Mouse (Mus musculus): ENCODE measurements around the gene Cep112. TPM values are rescaled to one million over a fixed set of nuclear protein-coding genes. Genes with fewer than 3 reads are reported as not detected.

The Cep112 gene
- polyA plus RNA-seq, 2 experiments from 2014 or later = 0.17 to 0.33 TPM

DNA sequence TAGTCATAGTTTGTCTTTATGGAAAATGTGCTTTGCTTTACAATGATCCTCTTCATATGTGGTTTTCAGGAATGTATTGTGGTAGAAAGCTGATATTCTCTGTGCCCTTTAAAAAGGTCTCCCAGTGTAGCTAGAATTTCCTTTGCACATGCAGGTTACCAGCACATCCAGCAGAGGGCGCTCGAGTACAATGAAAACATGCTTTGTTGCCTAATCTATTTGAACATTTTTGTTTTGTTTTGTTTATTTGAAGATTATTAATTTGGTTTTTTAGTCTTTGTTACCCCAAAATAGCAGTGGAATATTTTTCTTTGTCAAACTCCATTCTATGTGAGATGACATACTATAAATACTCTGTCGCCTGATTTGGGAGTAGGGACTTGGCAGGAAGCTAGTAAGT lies 24.8 kb downstream of the Cep112 start:
- ATAC-seq = no peak

DNA sequence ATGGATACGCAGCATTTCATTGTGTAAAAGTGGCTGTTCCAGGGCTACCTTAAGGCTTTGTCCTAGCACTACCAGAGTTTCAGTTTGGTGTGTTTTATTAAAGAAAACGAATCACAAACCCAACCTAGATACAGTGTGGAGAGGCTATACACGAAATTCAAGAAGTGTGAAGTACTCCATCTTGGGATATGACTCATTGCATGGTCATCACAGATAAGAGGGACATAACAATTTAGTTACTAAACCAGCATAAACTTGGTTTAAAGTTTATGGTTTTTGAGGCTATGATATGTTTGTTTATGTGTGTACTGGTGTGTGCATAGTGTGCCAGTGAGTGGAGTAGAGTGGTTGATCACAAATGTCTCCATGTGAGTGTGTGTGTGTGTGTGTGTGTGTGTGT lies 34.6 kb downstream of the Cep112 start:
- no peak for ATAC-seq

GRCm38 (mm10) chr11:108464138-108464537 lies 39.1 kb downstream of the Cep112 start:
- ATAC-seq = no peak

- ATAC-seq = no peak
These were observed 39.8 kb downstream of the Cep112 start for GRCm38 (mm10) chr11:108464715-108465301.

GRCm38 (mm10) chr11:108475738-108476137 lies 50.7 kb downstream of the Cep112 start:
- ATAC-seq = no peak

DNA sequence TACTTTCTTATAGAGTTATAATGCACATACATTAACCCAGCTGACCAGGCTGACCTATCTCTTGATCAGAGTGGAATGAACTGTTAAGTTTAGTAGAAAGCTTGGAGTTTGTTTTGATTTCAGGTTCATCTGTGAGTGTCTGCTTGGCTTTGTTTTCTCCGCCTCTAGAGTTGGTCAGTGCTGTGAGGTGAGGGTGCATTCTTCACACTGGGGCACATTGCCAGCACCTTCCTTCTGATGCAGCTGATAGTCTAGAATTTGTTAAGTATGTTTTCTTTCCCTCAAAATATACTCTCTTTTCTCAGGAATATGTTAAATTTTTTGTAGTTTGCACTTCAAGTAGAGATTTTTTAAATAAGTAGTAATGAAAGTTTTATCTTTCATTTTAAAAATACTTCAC lies 51.2 kb downstream of the Cep112 start:
- no peak for ATAC-seq

DNA sequence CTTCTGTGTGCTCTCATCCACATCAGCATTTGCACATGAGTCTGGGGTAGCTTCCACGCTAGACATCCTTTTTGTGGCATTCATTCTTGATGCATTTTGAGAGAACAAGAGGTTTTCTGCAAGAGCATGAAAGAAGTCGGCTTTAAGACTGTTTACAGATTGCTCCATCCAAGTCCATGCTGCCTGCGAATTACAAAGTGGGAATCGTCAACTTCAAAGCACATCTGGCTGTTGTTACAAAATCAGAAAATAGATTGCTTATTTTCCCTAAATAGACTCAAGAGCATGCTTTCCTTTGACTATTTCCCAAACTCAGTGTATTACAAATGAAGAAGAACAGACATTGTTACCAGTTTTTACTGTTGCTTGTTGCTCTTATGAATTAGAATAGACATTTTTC lies 59.0 kb downstream of the Cep112 start:
- no peak for ATAC-seq

DNA sequence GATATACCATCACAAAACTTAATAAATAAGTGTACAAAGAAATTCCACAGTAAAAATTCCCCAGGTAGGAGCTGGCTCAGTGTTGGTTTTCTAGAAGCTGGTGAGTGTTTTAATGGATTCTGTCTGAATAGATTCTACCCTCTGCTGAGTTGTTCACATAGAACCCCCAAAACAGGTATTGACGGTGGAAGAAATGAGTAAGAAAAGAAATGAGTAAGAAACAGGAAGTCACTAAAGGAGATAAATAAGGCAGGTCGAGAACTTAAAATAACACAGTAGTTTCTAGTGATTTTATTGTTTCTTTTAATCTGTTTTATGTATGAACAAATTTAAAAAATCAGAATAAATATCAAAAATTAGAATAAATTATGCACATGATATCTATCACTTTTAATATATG lies 63.3 kb downstream of the Cep112 start:
- no peak for ATAC-seq

GRCm38 (mm10) chr11:108489863-108490262 lies 64.9 kb downstream of the Cep112 start:
- ATAC-seq = no peak

GRCm38 (mm10) chr11:108508190-108508589 lies 83.2 kb downstream of the Cep112 start:
- no peak for ATAC-seq

GRCm38 (mm10) chr11:108527725-108528363 lies 102.9 kb downstream of the Cep112 start:
- ATAC-seq = no peak

GRCm38 (mm10) chr11:108532901-108533300 lies 107.9 kb downstream of the Cep112 start:
- ATAC-seq = no peak

- no peak for ATAC-seq
These were observed 109.0 kb downstream of the Cep112 start for GRCm38 (mm10) chr11:108534014-108534413.

DNA sequence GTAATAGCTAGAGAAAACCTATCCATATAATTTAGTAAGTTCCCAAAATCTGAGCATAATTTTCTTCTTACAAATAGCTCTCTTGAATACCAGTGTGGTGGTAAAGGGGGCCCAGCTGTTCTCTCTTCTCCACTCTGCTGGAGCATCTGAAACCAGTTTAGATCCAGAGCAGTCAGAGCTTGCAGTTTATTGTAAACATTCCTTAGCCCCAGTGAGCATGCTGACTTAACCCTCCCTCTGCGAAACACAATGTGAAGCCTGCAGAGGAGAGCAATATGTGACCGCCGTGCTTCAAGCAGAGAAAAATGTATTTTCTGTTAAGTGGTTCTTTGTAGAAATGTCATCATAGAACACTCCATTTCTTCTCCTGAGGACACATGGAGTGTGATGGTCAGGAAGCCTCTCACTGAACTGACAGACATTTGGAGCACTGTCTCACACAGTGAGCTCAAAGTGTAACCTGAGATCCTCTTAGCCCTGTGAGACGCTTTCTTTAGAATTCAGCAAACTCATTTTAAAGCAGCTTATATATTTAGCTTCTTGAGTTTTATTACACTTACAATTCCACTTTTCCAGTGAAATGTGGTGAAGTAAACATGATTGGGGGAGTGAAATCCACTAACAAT lies 128.1 kb downstream of the Cep112 start:
- no peak for ATAC-seq

GRCm38 (mm10) chr11:108553881-108554280 lies 128.9 kb downstream of the Cep112 start:
- no peak for ATAC-seq

GRCm38 (mm10) chr11:108558544-108558943 lies 133.6 kb downstream of the Cep112 start:
- no peak for ATAC-seq

GRCm38 (mm10) chr11:108559506-108559905 lies 134.5 kb downstream of the Cep112 start:
- ATAC-seq = no peak

DNA sequence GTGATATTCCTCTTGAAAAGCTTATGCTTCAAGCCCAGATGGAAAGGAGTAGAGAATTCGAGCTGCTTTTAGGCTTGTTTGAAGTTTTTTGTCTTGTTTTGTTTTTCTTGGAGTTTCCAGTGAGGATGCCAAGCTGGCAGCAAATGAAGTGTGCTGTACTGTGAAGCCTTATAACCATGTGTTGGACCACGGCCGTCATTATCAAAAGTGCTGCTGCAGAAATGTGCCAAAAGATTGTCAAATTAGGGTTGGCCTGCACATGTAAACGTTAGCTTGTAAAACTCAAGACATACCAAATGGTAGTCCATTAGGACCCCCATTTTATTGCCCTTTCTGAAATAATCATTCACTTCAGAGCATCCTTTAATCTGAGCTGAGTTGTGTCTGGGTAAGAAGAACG lies 137.1 kb downstream of the Cep112 start:
- ATAC-seq = no peak

DNA sequence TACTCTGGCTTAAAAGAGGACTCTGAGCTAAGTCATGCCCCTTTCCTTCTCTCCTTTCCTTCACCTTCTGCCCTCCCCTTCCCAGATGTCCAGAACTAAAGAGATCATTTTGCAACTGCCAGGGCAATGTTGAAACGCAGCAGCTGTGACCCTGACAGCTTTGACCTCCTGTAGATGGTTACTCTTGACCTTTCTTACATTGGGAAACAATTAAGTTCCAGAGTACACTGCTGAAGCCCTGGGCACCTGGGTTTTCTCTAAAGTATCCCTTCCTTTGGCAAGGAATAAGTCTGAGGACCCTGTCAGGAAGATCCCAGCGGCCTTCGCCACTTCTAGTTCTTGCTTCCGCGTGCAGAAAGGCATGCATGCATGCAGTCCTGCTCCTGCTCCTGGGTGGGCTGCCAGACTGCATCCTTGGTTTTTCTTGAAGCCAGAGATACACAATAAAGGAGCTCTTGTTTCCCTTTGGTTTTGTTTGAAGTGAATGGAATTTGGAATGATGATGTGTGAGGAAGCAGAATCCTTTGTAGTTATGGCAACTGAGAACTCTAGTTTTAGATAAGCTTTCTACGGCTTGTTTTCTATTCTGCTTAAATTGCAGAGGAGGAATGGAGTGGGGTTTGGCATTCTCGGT lies 161.7 kb downstream of the Cep112 start:
- ATAC-seq = no peak

- no peak for ATAC-seq
These were observed 168.4 kb downstream of the Cep112 start for GRCm38 (mm10) chr11:108593207-108593958.

GRCm38 (mm10) chr11:108593959-108594579 lies 169.1 kb downstream of the Cep112 start:
- ATAC-seq = no peak

DNA sequence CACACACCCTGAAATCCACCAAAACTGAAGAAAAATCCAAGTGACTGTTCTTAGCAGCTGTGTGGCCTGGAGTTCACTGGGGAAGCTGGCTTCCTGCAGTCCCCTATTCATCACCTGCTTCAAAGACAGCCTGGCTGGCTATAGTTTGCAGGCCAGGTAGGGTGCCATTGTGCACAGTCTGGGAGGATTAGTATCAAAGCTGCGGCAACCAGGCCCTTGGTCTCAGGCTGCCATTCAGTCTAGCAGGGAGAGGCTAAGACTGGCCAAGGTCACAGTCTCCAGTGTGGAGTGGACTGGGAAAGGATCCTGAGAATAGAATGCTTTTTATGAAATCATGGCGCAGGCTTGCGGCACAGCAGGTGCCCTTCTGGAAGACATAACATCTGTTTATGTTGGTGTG lies 180.3 kb downstream of the Cep112 start:
- no peak for ATAC-seq

GRCm38 (mm10) chr11:108606036-108606435 lies 181.0 kb downstream of the Cep112 start:
- no peak for ATAC-seq

Measured in activated CD4-positive, CD25-positive, alpha-beta regulatory T cell, adult 4 months (primary cell).